Mouse (Mus musculus) NIH3T3 (cell line): ENCODE measurements around the gene Mmp21.

Experiments used
- DNase-seq: peaks from one replicate; pipeline ENCODE4 v3.0.0-alpha.2; 2012; ENCODE audit warnings: low read depth

The Mmp21 gene

DNA sequence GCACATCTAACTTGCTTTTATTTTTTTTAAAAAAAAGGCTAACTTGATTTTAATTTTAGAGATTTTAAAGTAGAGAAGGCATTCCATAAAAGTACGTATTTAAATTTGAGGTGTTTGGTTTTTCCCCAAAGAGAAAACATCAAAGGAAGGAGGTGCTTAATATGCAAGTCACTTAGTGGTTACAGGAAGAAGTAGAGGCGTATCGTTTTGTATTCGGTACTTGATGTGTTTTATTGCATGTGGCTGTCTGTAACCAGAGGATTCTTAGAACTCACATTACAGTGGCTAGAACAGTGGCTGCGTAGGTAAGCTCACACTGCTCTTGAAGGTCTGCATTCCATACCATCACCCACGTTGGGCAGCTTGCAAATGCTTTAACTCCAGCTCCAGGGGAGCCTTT lies 34.1 kb downstream of the Mmp21 start:
- DNase-seq, result no peak

DNA sequence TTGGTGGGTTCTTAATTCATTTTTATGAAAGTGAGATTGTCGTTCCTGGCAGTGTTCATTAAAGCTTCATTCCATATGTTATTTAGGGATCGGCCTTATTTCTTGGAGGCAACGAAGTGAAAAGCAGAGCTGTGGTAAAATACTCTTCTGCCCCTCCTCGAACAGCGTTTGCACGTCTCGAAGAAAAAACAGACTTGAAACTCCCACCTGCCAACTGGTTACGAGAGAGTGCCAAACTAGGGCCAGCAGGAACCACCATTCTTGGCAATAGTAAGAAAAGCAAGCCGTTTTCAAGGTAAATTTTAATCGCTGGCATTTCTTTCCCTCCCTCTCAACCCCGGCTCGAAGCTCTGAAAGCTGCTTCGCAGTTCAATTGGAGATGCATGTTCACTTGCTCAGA lies 41.0 kb downstream of the Mmp21 start:
- no peak for DNase-seq

DNA sequence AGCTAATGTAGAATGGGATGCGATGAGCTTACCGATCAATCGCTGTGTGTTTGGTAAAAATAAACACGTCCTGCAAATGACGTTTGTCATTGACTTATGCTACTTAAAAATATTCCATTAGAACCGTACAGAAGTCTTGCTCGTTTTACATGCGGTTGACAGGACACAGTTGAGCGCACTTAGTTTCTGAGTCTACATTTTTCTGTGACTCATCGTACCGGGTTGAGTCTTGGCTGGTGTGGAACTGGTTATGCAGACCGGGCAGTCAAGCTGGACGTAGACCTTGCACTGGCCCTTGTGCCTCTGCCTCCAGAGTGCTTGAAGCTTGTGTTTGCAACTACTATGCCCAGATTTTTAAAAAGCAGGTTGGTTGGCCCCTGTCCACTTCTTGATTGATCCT lies 41.6 kb downstream of the Mmp21 start:
- DNase-seq, result peak; percentile 66

DNA sequence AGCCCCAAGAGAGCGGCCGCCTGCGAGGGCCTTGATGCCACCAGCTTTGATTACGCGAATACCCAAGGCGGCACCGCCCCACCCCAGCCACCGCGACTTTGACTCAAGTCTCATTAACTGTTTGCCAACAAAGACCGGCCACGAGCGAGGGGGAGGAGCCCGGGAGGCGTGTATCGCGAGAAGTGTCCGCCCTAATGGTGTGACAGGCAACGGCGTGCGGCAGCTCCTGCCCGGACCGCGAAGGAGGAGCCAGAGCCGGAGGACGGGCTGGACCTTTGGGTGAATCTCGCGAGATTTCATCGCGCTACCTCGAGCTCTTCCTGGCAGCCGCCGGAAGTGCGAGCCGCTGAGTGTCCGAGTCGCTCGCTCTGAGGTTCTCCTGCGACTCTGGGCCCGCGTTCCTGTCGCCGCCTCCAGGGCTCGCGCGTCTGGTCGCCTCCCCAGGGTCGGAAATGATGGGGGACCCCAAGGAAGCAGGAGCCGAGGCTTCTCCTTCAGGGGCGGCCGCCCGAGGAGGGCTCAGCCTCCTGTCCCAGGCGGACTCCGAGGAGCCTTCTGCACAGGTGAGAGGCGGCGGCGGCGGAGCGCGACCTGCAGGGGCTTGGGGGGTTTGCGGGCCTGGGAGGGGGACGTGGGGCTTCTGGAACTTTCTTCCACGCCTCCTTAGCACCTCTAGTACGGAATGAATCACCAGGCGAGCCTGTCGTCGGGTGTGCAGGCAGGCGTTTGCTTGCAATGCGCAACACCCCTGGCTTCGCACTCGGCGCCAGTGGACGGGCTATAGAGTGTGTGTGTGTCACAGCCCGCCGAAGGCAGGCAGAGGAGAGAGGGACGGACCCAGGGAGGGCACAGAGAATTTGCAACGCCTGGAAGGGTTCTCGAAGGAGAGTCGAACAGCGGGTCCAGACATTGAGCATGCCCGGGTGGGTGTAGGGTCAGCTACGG lies 42.2 kb downstream of the Mmp21 start, which contains the start of gene Edrf1:
Edrf1 (plus strand) TSS at position 183 of the 945 bp plus-strand sequence.
- DNase-seq, result peak; percentile 98

DNA sequence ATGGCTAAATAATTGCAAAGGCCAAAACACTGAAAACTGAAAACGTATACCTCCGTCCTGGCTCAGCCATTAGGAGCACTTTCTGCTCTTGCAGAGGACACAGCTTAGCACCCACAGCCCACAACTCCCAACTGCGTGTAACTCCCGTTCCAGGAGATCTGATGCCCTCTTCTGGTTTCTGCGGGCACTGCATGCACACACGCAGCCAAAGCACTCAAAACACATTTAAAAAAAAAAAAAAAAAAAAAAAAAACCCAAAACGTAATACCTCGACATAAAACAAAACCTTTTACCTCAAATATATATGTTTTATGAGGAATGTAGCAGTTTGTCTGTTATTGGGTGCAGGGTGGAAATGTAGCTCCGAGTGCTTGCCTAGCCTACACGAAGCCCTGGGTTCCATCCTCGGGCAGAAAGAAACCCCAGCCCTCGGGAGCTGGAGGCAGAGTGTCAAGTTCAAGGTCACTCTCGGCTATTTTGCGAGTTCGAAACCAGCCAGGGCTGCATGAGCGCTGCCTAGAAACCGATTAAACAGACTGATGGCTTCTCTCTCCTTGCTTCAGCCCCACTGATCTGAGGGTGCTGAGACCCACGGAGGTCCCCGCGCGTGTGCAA lies 43.0 kb downstream of the Mmp21 start:
- DNase-seq, result peak; percentile 90

DNA sequence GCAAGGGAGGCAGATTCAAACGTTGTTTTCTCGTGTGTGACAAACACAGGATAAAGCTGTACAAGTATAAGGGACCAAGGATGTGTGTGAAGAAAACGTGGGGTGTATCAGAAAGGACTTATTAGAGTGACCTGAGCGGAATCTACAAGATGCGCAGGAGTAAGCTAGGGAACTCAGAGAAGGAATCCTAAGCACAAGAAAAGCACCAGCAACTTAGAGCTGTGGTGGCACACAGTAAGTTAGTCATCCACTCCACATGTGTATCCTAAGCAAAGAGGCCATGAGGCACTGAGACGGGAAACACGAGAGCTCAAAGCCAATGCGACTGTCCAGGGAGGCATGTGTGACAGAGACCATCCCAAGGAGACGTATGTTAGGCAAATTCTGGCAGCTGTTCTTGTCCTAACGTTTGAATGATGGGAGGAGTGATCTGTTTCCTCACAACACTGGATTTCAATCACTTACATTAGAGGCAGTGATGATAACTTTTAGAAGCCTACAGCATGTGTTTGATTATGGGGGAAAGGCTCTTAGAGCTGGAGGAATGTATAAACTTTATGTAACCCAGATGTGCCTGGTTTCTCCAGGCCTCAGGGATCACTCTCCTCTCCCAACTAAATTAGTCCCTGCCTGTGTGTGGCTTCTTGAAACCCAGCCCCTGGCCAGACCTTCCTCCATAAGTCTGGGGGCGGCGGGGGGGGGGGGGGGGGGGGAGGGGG lies 44.8 kb downstream of the Mmp21 start:
- peak; percentile 62 for DNase-seq

DNA sequence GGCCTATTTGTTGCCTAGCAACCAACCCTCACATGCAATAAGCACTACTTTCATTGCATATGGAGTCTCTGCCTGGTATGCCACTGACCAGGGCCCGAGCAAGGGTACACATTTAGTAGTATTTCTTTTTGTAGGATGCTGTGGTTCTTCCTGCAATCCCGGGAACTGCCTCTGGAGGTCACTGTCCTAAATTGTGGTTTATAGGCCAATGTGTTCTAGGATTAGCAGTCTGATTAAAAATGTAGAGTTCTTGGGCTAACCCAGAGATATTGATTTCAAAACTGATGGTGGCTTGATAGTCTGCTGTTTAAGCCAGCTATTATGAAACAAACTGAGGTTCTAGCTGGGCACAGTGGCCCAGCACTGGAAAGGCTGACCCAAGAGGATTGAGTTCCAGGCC lies 47.4 kb downstream of the Mmp21 start:
- peak; percentile 67 for DNase-seq

DNA sequence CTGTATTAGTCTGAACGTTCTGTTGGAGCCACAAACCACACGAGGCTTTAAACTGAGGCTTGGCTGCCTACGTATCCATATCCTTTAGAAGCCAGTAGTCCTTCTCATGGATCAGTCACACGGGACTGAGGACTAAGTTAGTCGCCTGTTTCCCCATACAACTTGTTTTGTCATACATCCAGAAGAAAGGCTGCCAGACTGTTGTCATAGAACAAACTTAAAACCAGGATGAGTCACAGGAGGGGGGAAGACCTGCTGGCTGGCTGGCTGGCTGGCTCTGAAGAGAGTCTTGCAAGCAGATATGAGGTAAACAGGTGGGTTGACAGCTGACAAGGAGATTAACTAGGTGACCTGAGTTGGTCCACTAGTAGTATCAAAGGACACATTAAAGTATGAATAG lies 49.0 kb downstream of the Mmp21 start:
- DNase-seq, result peak; percentile 17

DNA sequence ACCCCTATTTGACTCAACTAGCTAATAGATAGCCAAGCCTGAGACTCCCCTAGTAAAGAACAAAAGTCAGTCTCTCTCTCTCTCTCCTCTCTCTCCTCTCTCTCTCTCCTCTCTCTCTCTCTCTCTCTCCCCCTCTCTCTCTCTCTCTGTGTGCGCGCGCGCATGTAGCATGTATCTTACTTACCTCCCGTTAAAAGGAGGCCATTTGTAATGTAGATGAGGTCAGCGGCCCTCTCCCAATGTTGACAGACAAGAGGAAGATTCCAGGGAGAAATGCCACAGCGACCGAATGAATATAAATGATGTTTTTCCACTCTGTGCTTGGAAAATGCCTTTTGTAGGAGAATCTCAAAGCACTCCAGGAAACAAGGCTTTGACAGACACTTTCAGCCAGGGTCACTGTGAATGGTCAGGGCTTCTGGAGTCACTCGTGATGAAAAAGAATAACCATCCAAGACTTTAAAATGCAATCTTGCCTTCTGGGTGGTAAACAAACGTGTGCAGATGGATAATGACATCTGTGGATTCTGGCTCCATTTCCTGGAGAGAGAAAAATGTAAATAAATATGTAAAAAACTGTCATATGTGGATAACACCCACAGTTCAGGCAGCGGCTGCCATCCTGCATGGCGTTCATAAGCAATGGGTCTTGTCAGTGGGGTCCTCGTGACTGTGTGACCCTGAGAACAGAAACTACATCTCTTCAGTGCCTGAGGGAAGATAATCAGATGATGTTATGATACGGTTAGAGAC lies 52.5 kb downstream of the Mmp21 start:
- no peak for DNase-seq
